Mouse (Mus musculus): ENCODE measurements around the gene Npff. TPM values are rescaled to one million over a fixed set of nuclear protein-coding genes. Genes with fewer than 3 reads are reported as not detected.

Npff gene
- total and polyA plus RNA-seq, 3 experiments, result 0.92 to 3.2 (median 1.1) TPM

DNA sequence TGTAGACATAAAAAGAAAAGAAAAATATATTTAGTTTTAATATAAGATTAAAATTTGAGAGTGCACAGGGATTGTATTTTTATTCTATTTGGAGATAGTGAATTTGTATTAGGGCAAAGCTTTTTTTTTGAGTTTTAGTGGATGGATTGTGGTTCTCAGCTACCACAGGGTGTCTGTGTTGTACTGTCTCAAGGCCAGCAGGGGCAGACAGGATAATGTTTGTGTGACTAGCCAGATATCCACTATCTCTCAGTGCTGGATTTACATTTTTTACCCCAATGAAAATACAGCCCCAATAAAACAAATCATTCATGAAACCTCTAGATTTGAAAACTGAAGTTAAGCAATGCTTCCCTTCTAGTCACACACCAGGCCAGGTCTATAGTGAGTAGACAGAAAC, 32.8 kb upstream of the Npff start:
- no peak for ATAC-seq (ENCODE audit: extremely low read depth, insufficient number of reproducible peaks, low FRiP score, poor library complexity, severe bottlenecking)
- Histone ChIP-seq H3K4me3 (ENCODE audit: low read depth, low read length) (no peak overlapping the region), H3K27me3 (ENCODE audit: insufficient read depth, low read length) (no peaks in the 10 kb centered on the region), H3K4me1 (ENCODE audit: insufficient read depth, low read depth, low read length) (no peaks in the 10 kb centered on the region), H3K36me3 (replicated peaks) (peaks cover 74% of the 10 kb centered on the region), H3K9me3 (replicated peaks) (no peaks in the 10 kb centered on the region)
- TF ChIP-seq POLR2AphosphoS5 (IDR thresholded peaks at IDR 0.05; ENCODE audit: insufficient replicate concordance, low read depth, low read length) (no peak), GATA1 (IDR thresholded peaks at IDR 0.05; ENCODE audit: borderline replicate concordance, low read length) (no peak), TAL1 (conservative IDR thresholded peaks at IDR 0.05; ENCODE audit: low read depth, low read length) (no peak), GATA2 (IDR thresholded peaks at IDR 0.05; ENCODE audit: borderline replicate concordance, low read depth, low read length) (no peak), CTCF (IDR thresholded peaks at IDR 0.05; ENCODE audit: low read depth, low read length) (no peak)
- DNase-seq (ENCODE audit: low spot score), result no peak

DNA sequence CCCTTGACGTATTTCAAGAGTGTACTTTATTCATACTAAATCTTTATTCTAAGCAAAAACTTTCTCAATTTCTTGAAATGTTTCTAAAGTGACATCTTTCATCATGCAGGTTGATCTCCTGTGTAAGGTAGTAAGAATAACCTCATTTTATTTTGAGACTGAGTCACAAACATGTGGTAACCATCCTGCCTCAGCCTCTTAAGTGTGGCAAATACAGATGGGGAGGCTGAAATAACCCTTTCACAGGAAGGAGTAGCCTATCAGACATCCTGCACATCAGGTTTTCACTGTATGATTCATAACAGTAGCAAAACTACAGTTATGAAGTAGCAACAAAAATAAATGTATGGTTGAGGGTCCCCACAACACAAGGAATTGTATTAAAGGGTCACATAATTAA, 30.8 kb upstream of the Npff start:
- no peak for ATAC-seq (ENCODE audit: extremely low read depth, insufficient number of reproducible peaks, low FRiP score, poor library complexity, severe bottlenecking)
- no peaks in the 10 kb centered on the region for H3K4me1 ChIP-seq (ENCODE audit: insufficient read depth, low read depth, low read length)
- peaks cover 81% of the 10 kb centered on the region for H3K36me3 ChIP-seq (replicated peaks)

DNA sequence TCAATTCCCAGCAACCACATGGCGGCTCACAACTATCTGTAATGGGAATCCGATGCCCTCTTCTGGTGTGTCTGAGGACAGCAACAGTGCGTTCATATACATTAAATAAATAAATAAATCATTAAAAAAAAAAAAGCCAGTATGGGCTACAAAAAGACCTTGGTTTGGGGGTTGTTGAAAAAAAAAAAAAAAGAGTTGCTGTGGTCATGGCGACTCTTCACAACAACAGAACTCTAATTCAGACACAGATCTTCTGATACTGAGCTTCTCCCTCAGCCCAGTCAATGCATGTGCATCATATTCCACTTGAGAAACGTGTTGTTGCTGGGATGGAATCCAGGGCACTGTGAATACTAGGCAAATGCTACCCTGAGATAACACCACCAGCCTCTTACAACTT, 27.9 kb upstream of the Npff start:
- H3K36me3 ChIP-seq (replicated peaks), result peaks cover 76% of the 10 kb centered on the region
- H3K4me3 ChIP-seq (ENCODE audit: low read depth, low read length), result no peak overlapping the region
- ATAC-seq (ENCODE audit: extremely low read depth, insufficient number of reproducible peaks, low FRiP score, poor library complexity, severe bottlenecking), result no peak
- no peaks in the 10 kb centered on the region for H3K27me3 ChIP-seq (ENCODE audit: insufficient read depth, low read length)
- H3K4me1 ChIP-seq (ENCODE audit: insufficient read depth, low read depth, low read length), result no peaks in the 10 kb centered on the region
- TF ChIP-seq TAL1 (conservative IDR thresholded peaks at IDR 0.05; ENCODE audit: low read depth, low read length), result no peak
- no peaks in the 10 kb centered on the region for H3K9me3 ChIP-seq (replicated peaks)
- DNase-seq (ENCODE audit: low spot score), result no peak

More for the DNA sequence above, 30.8 kb upstream of the Npff start:
- no peaks in the 10 kb centered on the region for H3K27me3 ChIP-seq (ENCODE audit: insufficient read depth, low read length)
- no peaks in the 10 kb centered on the region for H3K9me3 ChIP-seq (replicated peaks)
- H3K4me3 ChIP-seq (ENCODE audit: low read depth, low read length), result no peak overlapping the region
- TF ChIP-seq CTCF (IDR thresholded peaks at IDR 0.05; ENCODE audit: low read depth, low read length) (no peak), GATA2 (IDR thresholded peaks at IDR 0.05; ENCODE audit: borderline replicate concordance, low read depth, low read length) (no peak), TAL1 (conservative IDR thresholded peaks at IDR 0.05; ENCODE audit: low read depth, low read length) (no peak), GATA1 (IDR thresholded peaks at IDR 0.05; ENCODE audit: borderline replicate concordance, low read length) (no peak), POLR2AphosphoS5 (IDR thresholded peaks at IDR 0.05; ENCODE audit: insufficient replicate concordance, low read depth, low read length) (no peak)
- no peak for DNase-seq (ENCODE audit: low spot score)

- ATAC-seq (ENCODE audit: extremely low read depth, insufficient number of reproducible peaks, low FRiP score, poor library complexity, severe bottlenecking) (no peak), DNase-seq (ENCODE audit: low spot score) (no peak)
- H3K4me3 ChIP-seq (ENCODE audit: low read depth, low read length), result no peak overlapping the region
- H3K9me3 ChIP-seq (replicated peaks), result no peaks in the 10 kb centered on the region
- no peaks in the 10 kb centered on the region for H3K4me1 ChIP-seq (ENCODE audit: insufficient read depth, low read depth, low read length)
- TF ChIP-seq CTCF (IDR thresholded peaks at IDR 0.05; ENCODE audit: low read depth, low read length) (no peak), POLR2AphosphoS5 (IDR thresholded peaks at IDR 0.05; ENCODE audit: insufficient replicate concordance, low read depth, low read length) (no peak), TAL1 (conservative IDR thresholded peaks at IDR 0.05; ENCODE audit: low read depth, low read length) (no peak), GATA1 (IDR thresholded peaks at IDR 0.05; ENCODE audit: borderline replicate concordance, low read length) (no peak), GATA2 (IDR thresholded peaks at IDR 0.05; ENCODE audit: borderline replicate concordance, low read depth, low read length) (no peak)
- H3K36me3 ChIP-seq (replicated peaks), result peaks cover 70% of the 10 kb centered on the region
- H3K27me3 ChIP-seq (ENCODE audit: insufficient read depth, low read length), result no peaks in the 10 kb centered on the region
Observed at GRCm38 (mm10) chr15:102547478-102547877, 22.7 kb upstream of the Npff start.

GRCm38 (mm10) chr15:102546677-102547427, 22.1 kb upstream of the Npff start:
- Histone ChIP-seq H3K27me3 (ENCODE audit: insufficient read depth, low read length) (no peaks in the 10 kb centered on the region), H3K36me3 (replicated peaks) (peaks cover 70% of the 10 kb centered on the region), H3K4me3 (ENCODE audit: low read depth, low read length) (no peak overlapping the region), H3K4me1 (ENCODE audit: insufficient read depth, low read depth, low read length) (no peaks in the 10 kb centered on the region), H3K9me3 (replicated peaks) (no peaks in the 10 kb centered on the region)
- TF ChIP-seq GATA2 (IDR thresholded peaks at IDR 0.05; ENCODE audit: borderline replicate concordance, low read depth, low read length) (no peak), TAL1 (conservative IDR thresholded peaks at IDR 0.05; ENCODE audit: low read depth, low read length) (no peak), CTCF (IDR thresholded peaks at IDR 0.05; ENCODE audit: low read depth, low read length) (no peak), POLR2AphosphoS5 (IDR thresholded peaks at IDR 0.05; ENCODE audit: insufficient replicate concordance, low read depth, low read length) (no peak), GATA1 (IDR thresholded peaks at IDR 0.05; ENCODE audit: borderline replicate concordance, low read length) (no peak)
- ATAC-seq (ENCODE audit: extremely low read depth, insufficient number of reproducible peaks, low FRiP score, poor library complexity, severe bottlenecking) (no peak), DNase-seq (ENCODE audit: low spot score) (no peak)

DNA sequence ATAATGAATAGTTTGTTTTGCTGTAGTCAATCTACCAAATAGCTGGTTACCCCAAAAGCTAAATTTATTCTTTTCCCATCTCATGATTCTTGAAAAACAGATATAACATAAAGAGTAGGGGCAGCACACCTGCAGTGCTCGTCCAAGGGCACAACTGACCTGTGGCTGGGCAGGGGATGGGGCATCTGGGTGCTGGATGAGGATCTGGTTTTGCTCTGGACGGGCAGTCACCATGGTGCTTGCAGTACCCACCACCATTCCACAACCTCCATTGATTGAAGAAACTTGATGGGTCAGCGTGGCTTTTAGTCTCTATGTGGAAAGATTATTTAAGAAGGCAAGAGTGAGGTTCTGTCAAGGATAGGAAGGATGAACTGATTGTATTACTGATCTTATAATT, 21.5 kb upstream of the Npff start:
- H3K36me3 ChIP-seq (replicated peaks), result peaks cover 69% of the 10 kb centered on the region
- H3K27me3 ChIP-seq (ENCODE audit: insufficient read depth, low read length), result no peaks in the 10 kb centered on the region
- H3K4me1 ChIP-seq (ENCODE audit: insufficient read depth, low read depth, low read length), result no peaks in the 10 kb centered on the region
- ATAC-seq (ENCODE audit: extremely low read depth, insufficient number of reproducible peaks, low FRiP score, poor library complexity, severe bottlenecking) (no peak), DNase-seq (ENCODE audit: low spot score) (no peak)
- no peaks in the 10 kb centered on the region for H3K9me3 ChIP-seq (replicated peaks)
- TF ChIP-seq GATA1 (IDR thresholded peaks at IDR 0.05; ENCODE audit: borderline replicate concordance, low read length), result no peak
- no peak for TF ChIP-seq POLR2AphosphoS5 (IDR thresholded peaks at IDR 0.05; ENCODE audit: insufficient replicate concordance, low read depth, low read length)
- TF ChIP-seq CTCF (IDR thresholded peaks at IDR 0.05; ENCODE audit: low read depth, low read length), result no peak
- TF ChIP-seq GATA2 (IDR thresholded peaks at IDR 0.05; ENCODE audit: borderline replicate concordance, low read depth, low read length), result no peak
- TF ChIP-seq TAL1 (conservative IDR thresholded peaks at IDR 0.05; ENCODE audit: low read depth, low read length), result no peak
- no peak overlapping the region for H3K4me3 ChIP-seq (ENCODE audit: low read depth, low read length)

All from G1E (cell line).